Mouse (Mus musculus): ENCODE results near the gene Ctse. TPM values are rescaled to one million over a fixed set of nuclear protein-coding genes. Genes with fewer than 3 reads are reported as not detected.

Ctse gene
- polyA plus RNA-seq, 1 experiment, result 0.65 TPM

- H3K4me3 ChIP-seq (replicated peaks; ENCODE audit: extremely low read depth, low read depth, low read length), result no peak overlapping the region
- TF ChIP-seq CTCF (IDR thresholded peaks at IDR 0.05; ENCODE audit: insufficient read depth, low read length), result no peak
- TF ChIP-seq POLR2A (IDR thresholded peaks at IDR 0.05; ENCODE audit: borderline replicate concordance, extremely low read depth, low read depth, low read length), result no peak
- no peaks in the 10 kb centered on the region for H3K4me1 ChIP-seq (ENCODE audit: control insufficient read depth, insufficient read depth, low read length)
- WGBS, result 81% methylated on average over 2 of the region's 2 CpGs
- DNase-seq, result no peak
Measured at GRCm38 (mm10) chr1:131642251-131642650, 4.1 kb downstream of the Ctse start.

- no peak for TF ChIP-seq POLR2A (IDR thresholded peaks at IDR 0.05; ENCODE audit: borderline replicate concordance, extremely low read depth, low read depth, low read length)
- TF ChIP-seq CTCF (IDR thresholded peaks at IDR 0.05; ENCODE audit: insufficient read depth, low read length), result no peak
Measured at GRCm38 (mm10) chr1:131652670-131653443, 14.8 kb downstream of the Ctse start.

DNA sequence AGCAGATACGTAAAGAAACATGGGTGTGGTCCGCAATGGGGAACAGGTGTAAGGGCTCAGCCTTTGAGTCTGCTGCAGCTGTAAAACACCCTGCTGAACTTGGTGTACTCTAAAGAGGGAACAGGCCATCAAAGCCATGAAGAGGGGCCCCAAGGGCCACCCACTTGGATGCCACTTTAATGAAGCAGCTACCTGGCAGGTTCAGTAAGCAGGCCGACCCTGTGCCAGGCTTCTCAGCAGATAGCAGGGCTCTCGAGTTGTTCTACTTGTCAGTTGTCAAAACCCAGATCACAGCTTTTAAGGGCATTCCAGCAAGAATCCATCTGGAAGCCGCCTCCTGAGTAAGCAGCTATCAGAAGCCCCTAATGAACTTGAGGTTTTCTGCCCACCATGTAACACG, 17.5 kb downstream of the Ctse start:
- H3K4me3 ChIP-seq (replicated peaks; ENCODE audit: extremely low read depth, low read depth, low read length), result no peak overlapping the region
- DNase-seq, result no peak
- TF ChIP-seq CTCF (IDR thresholded peaks at IDR 0.05; ENCODE audit: insufficient read depth, low read length), result no peak
- no peak for TF ChIP-seq POLR2A (IDR thresholded peaks at IDR 0.05; ENCODE audit: borderline replicate concordance, extremely low read depth, low read depth, low read length)
- WGBS, result 67% methylated on average over 6 of the region's 6 CpGs
- no peaks in the 10 kb centered on the region for H3K4me1 ChIP-seq (ENCODE audit: control insufficient read depth, insufficient read depth, low read length)

More at GRCm38 (mm10) chr1:131652670-131653443, 14.8 kb downstream of the Ctse start:
- WGBS, result 66% methylated on average over 12 of the region's 12 CpGs
- H3K4me1 ChIP-seq (ENCODE audit: control insufficient read depth, insufficient read depth, low read length), result no peaks in the 10 kb centered on the region
- DNase-seq, result no peak
- no peak overlapping the region for H3K4me3 ChIP-seq (replicated peaks; ENCODE audit: extremely low read depth, low read depth, low read length)

DNA sequence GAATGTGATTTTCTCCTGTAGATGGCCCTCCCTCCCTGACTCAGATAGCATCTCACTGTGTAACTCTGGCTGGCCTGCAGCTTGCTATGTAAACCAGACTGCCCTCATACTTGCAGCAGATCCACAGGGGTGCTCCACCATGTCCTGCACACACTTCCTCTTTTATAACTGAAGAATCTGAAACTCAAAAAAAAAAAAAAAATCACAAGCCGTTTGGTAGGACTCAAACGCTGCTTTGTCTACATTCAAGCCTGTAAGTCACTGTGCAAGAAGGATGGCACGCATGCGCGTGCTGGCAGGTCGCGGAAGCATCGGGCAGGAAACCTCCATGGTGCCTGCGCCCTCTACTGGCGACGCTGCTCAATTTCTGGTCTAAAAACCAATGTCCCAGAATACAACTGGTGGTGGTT, 19.8 kb downstream of the Ctse start:
- Histone ChIP-seq H3K4me3 (replicated peaks; ENCODE audit: extremely low read depth, low read depth, low read length) (no peak overlapping the region), H3K4me1 (ENCODE audit: control insufficient read depth, insufficient read depth, low read length) (no peaks in the 10 kb centered on the region)
- WGBS, result 0% methylated on average over 11 of the region's 11 CpGs
- DNase-seq, result peak; percentile 75
- no peak for TF ChIP-seq POLR2A (IDR thresholded peaks at IDR 0.05; ENCODE audit: borderline replicate concordance, extremely low read depth, low read depth, low read length)
- peak; percentile 93 for TF ChIP-seq CTCF (IDR thresholded peaks at IDR 0.05; ENCODE audit: insufficient read depth, low read length)

DNA sequence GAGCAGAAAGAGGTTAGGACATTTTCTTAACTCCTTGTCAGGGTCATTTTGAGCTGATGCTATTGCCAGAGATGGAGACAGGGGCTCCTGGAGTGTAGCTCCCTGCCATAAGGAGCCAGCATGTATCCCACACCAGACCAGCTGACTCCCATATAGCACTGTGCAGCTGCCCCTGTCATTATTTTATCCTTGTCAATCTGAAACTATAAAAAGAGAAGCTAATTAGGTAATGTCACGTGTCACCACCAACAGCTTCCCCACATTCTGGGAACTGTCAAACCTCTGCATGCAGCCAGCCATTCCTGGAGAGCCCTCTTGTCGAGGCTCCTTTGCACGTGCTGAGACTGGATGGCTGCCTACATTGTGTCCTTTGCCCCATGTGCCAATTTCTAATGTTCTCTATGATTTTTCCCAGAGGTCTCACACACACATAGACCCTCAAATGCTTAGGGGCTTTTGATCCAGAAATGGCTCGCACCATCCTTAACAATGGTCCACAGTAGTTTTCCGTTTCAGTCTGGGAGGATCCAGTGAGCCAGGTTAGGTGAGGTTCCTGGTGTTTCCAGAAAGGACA, 21.5 kb downstream of the Ctse start:
- WGBS, result 75% methylated on average over 5 of the region's 5 CpGs
- no peaks in the 10 kb centered on the region for H3K4me1 ChIP-seq (ENCODE audit: control insufficient read depth, insufficient read depth, low read length)
- DNase-seq, result no peak
- H3K4me3 ChIP-seq (replicated peaks; ENCODE audit: extremely low read depth, low read depth, low read length), result no peak overlapping the region
- no peak for TF ChIP-seq POLR2A (IDR thresholded peaks at IDR 0.05; ENCODE audit: borderline replicate concordance, extremely low read depth, low read depth, low read length)
- TF ChIP-seq CTCF (IDR thresholded peaks at IDR 0.05; ENCODE audit: insufficient read depth, low read length), result no peak

GRCm38 (mm10) chr1:131660266-131660665, 22.2 kb downstream of the Ctse start:
- Histone ChIP-seq H3K4me3 (replicated peaks; ENCODE audit: extremely low read depth, low read depth, low read length) (no peak overlapping the region), H3K4me1 (ENCODE audit: control insufficient read depth, insufficient read depth, low read length) (no peaks in the 10 kb centered on the region)
- WGBS, result 71% methylated on average over 2 of the region's 2 CpGs
- TF ChIP-seq CTCF (IDR thresholded peaks at IDR 0.05; ENCODE audit: insufficient read depth, low read length) (no peak), POLR2A (IDR thresholded peaks at IDR 0.05; ENCODE audit: borderline replicate concordance, extremely low read depth, low read depth, low read length) (no peak)
- no peak for DNase-seq

GRCm38 (mm10) chr1:131660716-131661472, 22.8 kb downstream of the Ctse start:
- DNase-seq, result no peak
- WGBS, result 72% methylated on average over 7 of the region's 7 CpGs
- no peak overlapping the region for H3K4me3 ChIP-seq (replicated peaks; ENCODE audit: extremely low read depth, low read depth, low read length)
- H3K4me1 ChIP-seq (ENCODE audit: control insufficient read depth, insufficient read depth, low read length), result no peaks in the 10 kb centered on the region
- TF ChIP-seq CTCF (IDR thresholded peaks at IDR 0.05; ENCODE audit: insufficient read depth, low read length), result no peak
- TF ChIP-seq POLR2A (IDR thresholded peaks at IDR 0.05; ENCODE audit: borderline replicate concordance, extremely low read depth, low read depth, low read length), result no peak

GRCm38 (mm10) chr1:131661749-131662148, 23.6 kb downstream of the Ctse start:
- no peak for DNase-seq
- Histone ChIP-seq H3K4me3 (replicated peaks; ENCODE audit: extremely low read depth, low read depth, low read length) (no peak overlapping the region), H3K4me1 (ENCODE audit: control insufficient read depth, insufficient read depth, low read length) (no peaks in the 10 kb centered on the region)
- TF ChIP-seq CTCF (IDR thresholded peaks at IDR 0.05; ENCODE audit: insufficient read depth, low read length), result no peak
- TF ChIP-seq POLR2A (IDR thresholded peaks at IDR 0.05; ENCODE audit: borderline replicate concordance, extremely low read depth, low read depth, low read length), result no peak
- WGBS, result 45% methylated on average over 3 of the region's 3 CpGs

GRCm38 (mm10) chr1:131663286-131663995, 25.3 kb downstream of the Ctse start:
- WGBS, result 79% methylated on average over 9 of the region's 9 CpGs
- DNase-seq, result no peak
- TF ChIP-seq CTCF (IDR thresholded peaks at IDR 0.05; ENCODE audit: insufficient read depth, low read length) (no peak), POLR2A (IDR thresholded peaks at IDR 0.05; ENCODE audit: borderline replicate concordance, extremely low read depth, low read depth, low read length) (no peak)
- H3K4me3 ChIP-seq (replicated peaks; ENCODE audit: extremely low read depth, low read depth, low read length), result no peak overlapping the region
- no peaks in the 10 kb centered on the region for H3K4me1 ChIP-seq (ENCODE audit: control insufficient read depth, insufficient read depth, low read length)

Measured in lung, adult 2 months (tissue).